Mouse (Mus musculus): ENCODE measurements around the gene Shroom1. TPM values are rescaled to one million over a fixed set of nuclear protein-coding genes. Genes with fewer than 3 reads are reported as not detected.

Shroom1 gene
- polyA plus RNA-seq, 1 experiment = not detected

GRCm38 (mm10) chr11:53443861-53444260, 13.1 kb upstream of the Shroom1 start:
- Histone ChIP-seq H3K4me1 (ENCODE audit: control insufficient read depth, insufficient read depth, low read length) (no peaks in the 10 kb centered on the region), H3K27ac (ENCODE audit: insufficient read depth, low read depth, low read length) (no peak overlapping the region), H3K4me3 (ENCODE audit: insufficient read depth, low read length) (no peak overlapping the region)
- TF ChIP-seq POLR2A (IDR thresholded peaks at IDR 0.05; ENCODE audit: borderline replicate concordance, low read depth, low read length) = no peak
- TF ChIP-seq CTCF (IDR thresholded peaks at IDR 0.05; ENCODE audit: low read depth, low read length) = peak; percentile 73

GRCm38 (mm10) chr11:53445562-53445961, 11.4 kb upstream of the Shroom1 start:
- Histone ChIP-seq H3K4me3 (ENCODE audit: insufficient read depth, low read length) (no peak overlapping the region), H3K4me1 (ENCODE audit: control insufficient read depth, insufficient read depth, low read length) (peaks cover 9% of the 10 kb centered on the region), H3K27ac (ENCODE audit: insufficient read depth, low read depth, low read length) (no peak overlapping the region)
- TF ChIP-seq POLR2A (IDR thresholded peaks at IDR 0.05; ENCODE audit: borderline replicate concordance, low read depth, low read length) (no peak), CTCF (IDR thresholded peaks at IDR 0.05; ENCODE audit: low read depth, low read length) (no peak)

- Histone ChIP-seq H3K4me1 (ENCODE audit: control insufficient read depth, insufficient read depth, low read length) (peaks cover 9% of the 10 kb centered on the region), H3K27ac (ENCODE audit: insufficient read depth, low read depth, low read length) (no peak overlapping the region), H3K4me3 (ENCODE audit: insufficient read depth, low read length) (no peak overlapping the region)
- TF ChIP-seq CTCF (IDR thresholded peaks at IDR 0.05; ENCODE audit: low read depth, low read length) = no peak
- TF ChIP-seq POLR2A (IDR thresholded peaks at IDR 0.05; ENCODE audit: borderline replicate concordance, low read depth, low read length) = no peak
Observed at GRCm38 (mm10) chr11:53446183-53446582, 10.8 kb upstream of the Shroom1 start.

GRCm38 (mm10) chr11:53447996-53448395, 9.0 kb upstream of the Shroom1 start:
- Histone ChIP-seq H3K4me1 (ENCODE audit: control insufficient read depth, insufficient read depth, low read length) (peaks cover 9% of the 10 kb centered on the region), H3K27ac (ENCODE audit: insufficient read depth, low read depth, low read length) (no peak overlapping the region), H3K4me3 (ENCODE audit: insufficient read depth, low read length) (no peak overlapping the region)
- TF ChIP-seq POLR2A (IDR thresholded peaks at IDR 0.05; ENCODE audit: borderline replicate concordance, low read depth, low read length) (no peak), CTCF (IDR thresholded peaks at IDR 0.05; ENCODE audit: low read depth, low read length) (no peak)

- Histone ChIP-seq H3K4me3 (ENCODE audit: insufficient read depth, low read length) (no peak overlapping the region), H3K27ac (ENCODE audit: insufficient read depth, low read depth, low read length) (no peak overlapping the region), H3K4me1 (ENCODE audit: control insufficient read depth, insufficient read depth, low read length) (peaks cover 9% of the 10 kb centered on the region)
- TF ChIP-seq CTCF (IDR thresholded peaks at IDR 0.05; ENCODE audit: low read depth, low read length) = no peak
- no peak for TF ChIP-seq POLR2A (IDR thresholded peaks at IDR 0.05; ENCODE audit: borderline replicate concordance, low read depth, low read length)
Observed at GRCm38 (mm10) chr11:53448529-53448928, 8.5 kb upstream of the Shroom1 start.

- TF ChIP-seq CTCF (IDR thresholded peaks at IDR 0.05; ENCODE audit: low read depth, low read length) = no peak
- TF ChIP-seq POLR2A (IDR thresholded peaks at IDR 0.05; ENCODE audit: borderline replicate concordance, low read depth, low read length) = no peak
- no peak overlapping the region; the same call in 1 of the 2 replicates for H3K4me3 ChIP-seq (ENCODE audit: insufficient read depth, low read length)
Observed at GRCm38 (mm10) chr11:53450070-53450705, 6.8 kb upstream of the Shroom1 start.

GRCm38 (mm10) chr11:53451361-53451760, 5.6 kb upstream of the Shroom1 start:
- Histone ChIP-seq H3K27ac (ENCODE audit: insufficient read depth, low read depth, low read length) (no peak overlapping the region), H3K4me1 (ENCODE audit: control insufficient read depth, insufficient read depth, low read length) (peaks cover 9% of the 10 kb centered on the region), H3K4me3 (ENCODE audit: insufficient read depth, low read length) (no peak overlapping the region)
- no peak for TF ChIP-seq POLR2A (IDR thresholded peaks at IDR 0.05; ENCODE audit: borderline replicate concordance, low read depth, low read length)
- TF ChIP-seq CTCF (IDR thresholded peaks at IDR 0.05; ENCODE audit: low read depth, low read length) = no peak

More at GRCm38 (mm10) chr11:53450070-53450705, 6.8 kb upstream of the Shroom1 start:
- Histone ChIP-seq H3K4me1 (ENCODE audit: control insufficient read depth, insufficient read depth, low read length) (peaks cover 9% of the 10 kb centered on the region), H3K27ac (ENCODE audit: insufficient read depth, low read depth, low read length) (no peak overlapping the region)

GRCm38 (mm10) chr11:53452396-53452795, 4.6 kb upstream of the Shroom1 start:
- TF ChIP-seq CTCF (IDR thresholded peaks at IDR 0.05; ENCODE audit: low read depth, low read length) (no peak), POLR2A (IDR thresholded peaks at IDR 0.05; ENCODE audit: borderline replicate concordance, low read depth, low read length) (no peak)
- Histone ChIP-seq H3K27ac (ENCODE audit: insufficient read depth, low read depth, low read length) (no peak overlapping the region), H3K4me1 (ENCODE audit: control insufficient read depth, insufficient read depth, low read length) (peaks cover 13% of the 10 kb centered on the region), H3K4me3 (ENCODE audit: insufficient read depth, low read length) (no peak overlapping the region)

GRCm38 (mm10) chr11:53453031-53453430, 4.0 kb upstream of the Shroom1 start:
- Histone ChIP-seq H3K4me3 (ENCODE audit: insufficient read depth, low read length) (no peak overlapping the region), H3K4me1 (ENCODE audit: control insufficient read depth, insufficient read depth, low read length) (peaks cover 14% of the 10 kb centered on the region), H3K27ac (ENCODE audit: insufficient read depth, low read depth, low read length) (no peak overlapping the region)
- TF ChIP-seq CTCF (IDR thresholded peaks at IDR 0.05; ENCODE audit: low read depth, low read length) (no peak), POLR2A (IDR thresholded peaks at IDR 0.05; ENCODE audit: borderline replicate concordance, low read depth, low read length) (no peak)

- Histone ChIP-seq H3K27ac (ENCODE audit: insufficient read depth, low read depth, low read length) (no peak overlapping the region), H3K4me1 (ENCODE audit: control insufficient read depth, insufficient read depth, low read length) (peaks cover 5% of the 10 kb centered on the region; the same call in 1 of the 2 replicates), H3K4me3 (ENCODE audit: insufficient read depth, low read length) (peak overlapping the region; percentile 60)
- TF ChIP-seq POLR2A (IDR thresholded peaks at IDR 0.05; ENCODE audit: borderline replicate concordance, low read depth, low read length) (no peak), CTCF (IDR thresholded peaks at IDR 0.05; ENCODE audit: low read depth, low read length) (no peak)
Observed at GRCm38 (mm10) chr11:53457372-53457954, 458 bp downstream of the Shroom1 start.
